Mouse (Mus musculus): ENCODE results near the gene Dgcr8. TPM values are rescaled to one million over a fixed set of nuclear protein-coding genes. Genes with fewer than 3 reads are reported as not detected.
"Not testable (repeated sequence)": the region's sequence is repeated elsewhere in the genome, so short reads cannot be mapped to it uniquely, and the experiment has no call there.

Gene Dgcr8
- 10 to 100 TPM; 24.4 to 48.7 (median 32.9) TPM for total RNA-seq (2022)

- peak; percentile 97 for DNase-seq
These were observed at the start of gene Dgcr8 for GRCm38 (mm10) chr16:18289067-18289588. TSS of gene Dgcr8 (minus strand) at chr16:18289246.

DNA sequence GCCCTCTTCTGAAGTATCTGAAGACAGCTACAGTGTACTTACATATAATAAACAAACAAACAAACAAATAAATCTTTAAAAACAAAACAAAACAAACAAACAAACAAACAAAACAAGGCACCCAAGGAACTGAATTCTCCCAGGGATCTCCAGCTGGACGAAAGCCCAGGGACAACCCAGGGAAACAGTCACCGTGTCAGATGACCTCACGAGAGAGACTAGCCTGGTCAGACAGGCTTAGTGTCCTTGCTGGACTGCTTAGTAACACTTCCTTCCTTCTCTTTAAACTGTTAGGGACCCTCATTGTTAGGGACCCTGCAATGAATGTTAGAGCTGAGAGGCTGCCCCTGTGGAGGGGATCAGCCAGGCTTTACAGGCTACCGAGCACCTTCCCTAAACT, 48.2 kb upstream of the Dgcr8 start:
- DNase-seq = no peak

- DNase-seq = no peak
These were observed 46.9 kb upstream of the Dgcr8 start for GRCm38 (mm10) chr16:18335981-18336380.

GRCm38 (mm10) chr16:18333976-18334375, 44.9 kb upstream of the Dgcr8 start:
- no peak for DNase-seq

GRCm38 (mm10) chr16:18328524-18328923, 39.5 kb upstream of the Dgcr8 start:
- DNase-seq = no peak

DNA sequence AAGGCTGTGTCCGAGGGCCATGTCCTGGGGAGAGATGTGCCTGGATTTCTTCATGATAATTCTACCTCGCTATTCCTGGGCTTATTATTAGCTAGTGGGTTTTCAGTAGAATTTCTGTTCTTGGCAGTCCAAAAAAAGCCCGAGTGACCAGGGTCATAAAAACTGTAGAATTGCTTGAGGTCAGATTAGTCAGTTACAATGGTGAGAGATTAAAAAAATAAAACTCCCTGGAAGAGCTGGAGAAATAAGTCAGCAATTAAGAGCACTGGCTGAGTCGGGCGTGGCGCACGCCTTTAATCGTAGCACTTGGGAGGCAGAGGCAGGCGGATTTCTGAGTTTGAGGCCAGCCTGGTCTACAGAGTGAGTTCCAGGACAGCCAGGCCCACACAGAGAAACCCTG, 38.9 kb upstream of the Dgcr8 start:
- no peak for DNase-seq

- DNase-seq = no peak
These were observed 36.7 kb upstream of the Dgcr8 start for GRCm38 (mm10) chr16:18325741-18326140.

DNA sequence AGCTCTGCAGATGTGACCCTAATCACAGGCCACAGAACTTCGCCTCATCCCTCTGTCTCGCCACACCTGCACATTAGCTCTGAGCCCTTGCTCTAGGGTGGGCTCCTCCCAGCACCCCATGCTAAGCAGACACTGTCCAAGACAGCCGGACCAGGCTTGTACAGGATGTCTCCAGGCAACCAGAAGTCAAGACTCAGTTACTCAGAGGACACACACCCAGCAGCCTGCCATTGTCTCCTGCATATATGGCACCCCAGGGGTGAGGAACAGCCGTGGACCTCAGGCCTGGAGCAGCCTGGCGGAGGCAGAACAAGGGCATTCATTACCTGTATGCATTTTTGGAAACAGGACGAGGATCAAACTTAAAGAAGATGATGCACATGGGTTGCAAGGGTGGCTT, 35.0 kb upstream of the Dgcr8 start:
- DNase-seq = no peak

DNA sequence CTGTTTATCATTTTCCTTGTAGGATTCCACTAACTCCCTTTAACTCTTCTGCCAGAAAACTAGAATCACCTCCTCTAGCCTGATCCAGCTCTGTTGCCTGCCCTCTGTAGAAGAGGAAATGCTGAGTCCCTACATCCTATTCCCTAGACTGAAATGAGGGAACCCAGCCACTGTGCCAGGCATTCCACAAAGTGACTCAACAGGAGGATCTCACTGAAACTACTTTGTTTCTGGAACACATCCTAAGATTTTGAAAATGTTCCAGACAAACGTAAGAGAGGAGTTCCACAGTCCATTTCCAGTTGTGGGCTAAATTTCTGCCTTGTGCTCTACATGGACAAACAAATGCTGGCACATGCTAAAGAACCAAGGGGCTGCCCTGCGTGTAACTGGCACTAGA, 34.4 kb upstream of the Dgcr8 start:
- DNase-seq = no peak

- no peak for DNase-seq
These were observed 32.4 kb upstream of the Dgcr8 start for GRCm38 (mm10) chr16:18321443-18321842.

DNA sequence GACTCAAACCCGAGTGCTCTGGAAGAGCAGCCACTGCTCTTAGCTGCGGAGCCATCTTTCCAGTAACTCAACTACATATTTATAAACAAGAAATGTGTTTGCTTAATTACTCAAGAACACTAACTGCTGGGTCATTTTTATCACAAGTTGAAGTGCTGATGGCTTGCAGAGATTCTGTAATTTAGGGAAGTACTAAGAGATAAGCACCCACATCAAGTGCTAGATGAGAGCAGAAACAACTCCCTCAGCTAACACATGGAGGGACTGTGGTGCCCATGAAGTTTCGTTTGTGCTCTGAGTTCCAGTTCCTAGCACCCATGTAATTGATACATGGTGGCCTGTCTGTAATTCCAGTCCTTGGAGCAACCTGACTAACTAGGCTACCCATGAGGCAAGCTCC, 29.9 kb upstream of the Dgcr8 start:
- DNase-seq = no peak

GRCm38 (mm10) chr16:18308159-18308558, 19.1 kb upstream of the Dgcr8 start:
- no peak for DNase-seq

- DNase-seq = not testable (repeated sequence)
These were observed 568 bp upstream of the Dgcr8 start for GRCm38 (mm10) chr16:18289614-18290013.

- DNase-seq = no peak
These were observed 425 bp downstream of the Dgcr8 start for GRCm38 (mm10) chr16:18288581-18289061.

DNA sequence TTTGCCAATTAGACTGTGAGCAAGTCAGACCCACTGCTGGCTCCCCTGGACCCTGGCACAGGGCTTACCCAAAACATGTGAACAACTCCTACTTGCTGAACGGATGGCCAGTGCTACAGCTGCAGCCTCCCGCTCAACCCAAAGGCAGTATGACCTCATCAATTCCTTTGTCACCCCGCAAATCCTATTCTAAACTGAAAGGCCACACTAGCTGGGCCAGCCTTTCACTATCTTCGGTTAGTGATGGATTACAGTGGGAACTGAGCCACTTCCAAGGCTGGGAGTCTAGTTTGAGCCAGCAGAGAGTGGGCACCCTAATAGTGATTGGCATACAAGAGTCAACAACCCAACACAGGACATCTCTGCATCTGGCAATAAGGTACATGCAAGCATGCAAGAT, 880 bp downstream of the Dgcr8 start:
- DNase-seq = peak; percentile 20

DNA sequence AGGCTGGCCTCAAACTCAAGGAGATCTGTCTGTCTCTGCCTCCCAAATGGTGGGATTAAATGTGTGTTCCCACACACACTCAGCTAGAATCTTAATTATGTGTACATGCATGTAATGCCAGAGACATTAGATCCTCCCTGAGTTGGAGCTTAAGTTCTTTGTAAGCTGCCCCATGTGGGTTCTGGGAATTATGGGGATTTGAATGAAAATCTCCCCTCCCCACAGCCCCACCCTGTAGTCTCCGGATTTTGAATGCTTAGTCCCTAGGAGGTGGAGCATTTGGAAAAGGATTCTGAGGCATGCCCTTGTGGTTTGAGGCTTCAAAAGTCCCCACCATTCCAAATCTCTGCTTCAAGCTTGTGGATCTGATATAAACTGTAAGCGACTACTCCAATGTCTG, 13.9 kb downstream of the Dgcr8 start:
- DNase-seq = no peak

DNA sequence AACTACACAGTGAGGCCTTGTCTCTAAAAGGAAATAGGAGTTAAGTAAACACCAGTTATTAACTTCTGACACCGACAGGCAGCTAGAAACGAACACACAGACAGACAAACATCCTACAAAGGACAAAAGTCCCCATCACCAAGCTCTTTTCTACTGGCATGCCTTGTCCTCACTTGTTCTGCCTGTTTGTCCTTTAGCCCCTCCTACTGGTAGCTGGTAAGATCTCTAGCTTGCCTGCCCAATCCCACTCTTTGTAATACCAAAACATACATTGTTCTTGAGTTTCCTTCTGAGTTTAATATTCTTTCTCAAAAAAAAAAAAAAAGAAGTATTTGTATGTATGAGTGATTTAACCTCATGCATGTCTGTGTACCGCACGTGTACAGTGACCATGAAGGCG, 20.9 kb downstream of the Dgcr8 start:
- DNase-seq = no peak

GRCm38 (mm10) chr16:18265024-18265423, 24.0 kb downstream of the Dgcr8 start:
- no peak for DNase-seq

- no peak for DNase-seq
These were observed 30.8 kb downstream of the Dgcr8 start, which contains the start of gene Gm49776 for GRCm38 (mm10) chr16:18258221-18258620. TSS of gene Gm49776 (minus strand) at chr16:18258321.

DNA sequence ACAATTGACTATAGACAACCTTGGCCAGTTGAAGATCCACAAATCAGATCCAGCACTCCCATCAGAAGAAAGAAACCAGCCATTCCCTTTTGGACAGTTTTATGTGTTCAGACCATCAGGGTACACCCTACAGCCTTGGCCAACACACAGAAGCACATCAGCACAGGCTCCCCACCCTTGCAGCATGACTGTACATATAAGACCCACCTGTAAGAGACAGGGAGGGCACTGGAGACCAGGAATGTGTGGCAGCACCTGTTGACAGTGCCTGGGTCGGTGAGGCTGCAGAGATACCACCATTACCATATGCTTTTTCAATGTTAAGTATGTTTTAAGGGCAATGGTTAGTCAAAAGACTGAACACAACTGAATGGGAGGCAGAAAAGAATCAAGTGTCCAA, 35.2 kb downstream of the Dgcr8 start:
- DNase-seq = no peak

DNA sequence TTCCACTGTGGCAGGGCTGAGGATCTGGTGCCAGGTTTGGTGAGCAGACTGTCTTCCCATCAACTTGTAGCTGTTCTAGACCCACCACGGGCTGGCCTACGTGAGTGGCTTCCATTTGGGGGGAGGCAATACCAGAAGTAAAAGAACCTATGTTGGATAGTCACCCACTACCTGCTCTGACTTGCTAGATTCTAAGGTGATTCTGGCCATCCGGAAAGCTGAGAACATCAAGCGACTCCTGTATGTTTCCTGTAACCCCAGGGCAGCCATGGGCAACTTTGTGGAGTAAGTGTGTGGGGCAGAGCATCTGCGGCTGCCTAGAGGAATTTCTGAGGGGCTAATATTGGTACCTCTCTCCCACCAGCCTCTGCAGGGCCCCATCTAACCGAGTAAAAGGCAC, 36.3 kb downstream of the Dgcr8 start:
- no peak for DNase-seq

DNA sequence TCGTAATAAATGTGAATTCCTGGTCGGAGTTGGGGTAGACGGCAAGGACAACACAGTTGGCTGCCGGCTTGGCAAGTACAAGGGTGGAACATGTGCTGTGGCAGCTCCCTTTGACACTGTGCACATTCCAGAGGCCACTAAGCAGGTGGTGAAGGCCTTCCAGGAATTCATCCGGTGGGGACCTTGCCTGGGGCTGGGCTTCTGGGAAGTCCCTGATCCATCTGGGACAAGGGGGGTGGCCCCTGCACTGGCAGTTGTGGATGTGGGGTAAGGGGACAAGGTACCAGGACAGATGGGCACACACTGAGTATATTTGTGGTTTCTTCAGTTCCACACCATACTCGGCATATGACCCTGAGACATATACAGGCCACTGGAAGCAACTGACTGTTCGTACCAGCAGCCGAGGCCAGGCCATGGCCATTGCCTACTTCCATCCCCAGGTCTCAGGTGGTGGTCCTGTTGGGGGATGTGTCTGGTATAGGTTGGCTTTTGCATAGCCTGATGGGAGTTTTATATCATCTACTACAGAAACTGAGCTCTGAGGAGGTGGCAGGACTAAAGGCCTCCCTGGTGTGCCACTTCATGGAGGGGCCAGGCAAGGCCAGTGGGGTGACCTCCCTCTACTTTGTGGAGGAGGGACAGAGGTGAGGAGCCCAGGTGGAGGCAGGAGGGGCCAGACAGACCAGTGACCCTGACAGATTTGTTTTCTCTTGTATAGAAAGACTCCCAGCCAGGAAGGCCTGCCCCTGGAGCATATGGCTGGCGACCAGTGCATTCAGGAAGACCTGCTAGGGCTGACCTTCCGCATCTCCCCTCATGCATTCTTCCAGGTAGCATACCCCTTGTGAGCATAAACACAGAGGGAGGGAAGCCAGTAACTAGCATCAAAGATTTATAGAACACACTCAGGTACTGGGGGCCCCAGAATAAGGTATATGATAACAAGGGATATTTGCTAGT, 37.9 kb downstream of the Dgcr8 start:
- no peak for DNase-seq

GRCm38 (mm10) chr16:18250231-18250630, 38.8 kb downstream of the Dgcr8 start:
- no peak for DNase-seq

All from adrenal gland, adult 8-10 months (tissue).